Mouse (Mus musculus) heart, postnatal 25 days (tissue): ENCODE measurements around the gene Gabre. TPM values are rescaled to one million over a fixed set of nuclear protein-coding genes. Genes with fewer than 3 reads are reported as not detected.

Source experiments
- DNase-seq: peaks from one replicate; pipeline ENCODE4 v3.0.0; 2022; ENCODE audit warnings: low spot score
- intact Hi-C: fragments of 180-260 bp; cut with DNase I; formaldehyde crosslinking; loops from one replicate; pipeline ENCODE4 v1.15.1; 2025
- microRNA-seq: library from miRNA; unstranded; fragments of <30 nt; microRNA quantifications from one replicate; pipeline ENCODE4 v1.2.0, GENCODE M21; 2022
- total RNA-seq, 2 experiments: library from RNA; stranded (reverse); gene quantifications; 2 replicates each; pipeline ENCODE4 v1.2.3; 2021

Gene Gabre
- total RNA-seq: under 1 TPM; 0.42 to 0.99 TPM

- peak; percentile 8 for DNase-seq
- intact Hi-C loops: no loop called here
Observed at GRCm38 (mm10) chrX:72274659-72275371, at the start of gene Gabre. Gene Gabre (minus strand): TSS chrX:72274803.

DNA sequence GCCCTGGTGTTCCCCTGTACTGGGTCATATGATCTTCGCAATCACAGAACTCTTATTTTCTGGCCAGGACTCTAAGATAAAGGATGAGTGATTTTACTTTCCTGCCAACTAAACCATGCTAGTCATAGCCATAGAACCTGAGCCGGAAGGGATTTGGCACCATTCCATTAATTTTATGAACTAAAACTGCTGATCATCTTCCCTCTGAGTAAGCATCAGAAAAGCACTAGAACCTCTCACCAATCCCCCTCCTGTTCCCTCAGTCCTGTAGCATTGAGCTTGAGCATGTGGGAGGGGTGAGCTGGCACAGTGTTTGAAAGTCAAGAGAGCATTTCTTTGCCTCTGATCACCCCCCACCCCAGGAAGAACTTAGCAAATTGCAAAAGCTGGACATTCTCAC lies 23.2 kb upstream of the Gabre start:
- intact Hi-C loops: no loop called here
- no peak for DNase-seq

DNA sequence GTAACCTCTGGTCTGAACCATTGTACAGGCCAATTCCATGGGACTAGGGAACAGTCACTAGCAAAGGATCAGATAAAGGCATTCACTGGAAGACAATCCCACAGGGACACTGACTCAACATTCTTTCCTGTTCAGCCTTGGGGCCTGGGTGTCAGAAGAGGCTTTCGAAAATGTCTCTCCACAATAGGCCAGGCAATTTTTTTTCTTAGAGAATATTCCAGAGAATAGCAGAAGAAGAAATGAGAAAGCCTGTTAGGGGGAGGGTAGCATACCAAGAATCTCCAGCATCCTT lies 715 bp upstream of the Gabre start:
- no peak for DNase-seq
- intact Hi-C loops: no loop called here

DNA sequence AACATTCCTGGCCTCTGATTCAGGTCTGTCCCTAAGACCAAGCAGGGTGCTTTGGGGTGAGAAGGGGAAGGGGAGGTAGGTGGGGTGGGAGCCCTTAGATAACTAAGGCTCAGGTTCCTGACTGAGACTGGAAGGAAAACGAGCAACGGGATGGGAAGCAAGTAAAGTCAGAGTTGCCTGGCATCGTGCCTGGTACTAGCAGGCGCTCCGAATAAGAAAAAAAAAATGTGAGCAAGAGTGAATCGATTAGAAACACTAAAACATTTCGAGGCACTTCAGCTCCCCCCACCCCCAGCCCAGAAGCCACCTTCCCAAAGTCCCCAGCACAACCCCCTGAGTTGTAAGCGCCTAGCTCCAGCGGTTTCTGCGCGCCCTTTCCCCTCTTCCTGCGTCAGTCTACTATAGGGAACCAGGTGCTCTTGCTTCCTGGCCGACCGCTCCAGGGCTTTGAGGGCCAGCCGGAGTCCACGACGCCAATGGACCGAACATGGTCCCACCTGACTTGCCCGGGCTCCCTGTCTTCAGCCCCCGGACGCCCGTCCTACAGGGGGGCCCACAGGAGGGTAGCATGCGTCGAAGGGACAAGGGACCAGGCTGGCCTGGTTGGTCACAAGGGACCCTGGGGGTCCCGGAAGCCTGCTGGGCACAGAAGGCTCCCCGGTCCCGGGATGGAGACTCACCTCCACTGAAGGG lies 491 bp downstream of the Gabre start:
- intact Hi-C loops: no loop called here

DNA sequence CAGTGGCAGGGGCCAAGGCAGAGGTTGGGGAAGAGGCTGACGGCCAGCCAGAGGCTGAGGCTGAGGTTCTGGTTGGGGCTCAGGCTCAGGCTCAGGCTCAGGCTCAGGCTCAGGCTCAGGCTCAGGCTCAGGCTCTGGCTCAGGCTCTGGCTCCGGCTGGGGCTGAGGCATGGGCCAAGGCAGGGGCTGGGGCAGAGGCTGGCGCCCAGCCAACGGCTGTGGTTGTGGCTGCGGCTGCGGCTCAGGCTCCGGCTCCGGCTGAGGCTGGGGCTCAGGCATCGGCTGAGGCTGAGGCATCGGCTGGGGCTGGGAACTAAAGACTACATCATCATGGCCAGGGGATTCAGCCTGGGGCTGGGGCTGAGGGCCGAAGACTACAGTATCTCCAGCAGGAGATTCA lies 4.0 kb downstream of the Gabre start:
- intact Hi-C loops: no loop called here

More for the DNA sequence above, 491 bp downstream of the Gabre start:
- DNase-seq: no peak

DNA sequence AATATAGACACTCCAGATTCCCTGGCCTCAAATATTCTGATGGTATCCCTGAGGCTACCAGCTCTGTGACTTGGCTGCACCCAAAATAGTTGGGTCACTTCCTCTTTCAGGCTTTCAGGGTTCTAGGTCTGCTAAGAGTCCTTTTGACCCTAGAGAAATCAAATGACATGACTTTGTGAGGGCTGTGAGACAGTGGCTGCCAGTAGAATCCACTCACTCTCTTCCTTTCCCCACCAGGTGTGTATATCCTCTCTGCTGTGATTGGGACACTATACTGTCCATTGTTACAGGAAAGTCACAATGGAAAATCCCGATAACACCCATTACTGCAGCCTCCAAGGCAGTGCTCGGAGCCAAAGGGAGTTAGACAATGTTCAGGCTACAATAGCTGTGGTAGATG lies 52.9 kb downstream of the Gabre start, which contains the start of gene Magea4:
TSS of gene Magea4 (plus strand) at position 301 of the 400 bp plus-strand sequence.
- intact Hi-C loops: no loop called here
- no peak for DNase-seq

More for the DNA sequence above, 4.0 kb downstream of the Gabre start:
- no peak for DNase-seq

Small RNAs within 50 kb of the gene (microRNA-seq; reads per million reads assigned to microRNA genes)
- gene Mir224 (117 reads per million, percentile 59 among the genes with 10 or more reads in this experiment), gene Mir452 (not detected)

Other genes with a start within 250 kb of the Gabre start
- gene Magea4, start 52.8 kb downstream of the Gabre start, total RNA-seq: not detected
- not detected for gene Magea10, start 112.1 kb upstream of the Gabre start, total RNA-seq